8 mouse cellular contexts compared by ENCODE assay signal in the genomic region with DNA sequence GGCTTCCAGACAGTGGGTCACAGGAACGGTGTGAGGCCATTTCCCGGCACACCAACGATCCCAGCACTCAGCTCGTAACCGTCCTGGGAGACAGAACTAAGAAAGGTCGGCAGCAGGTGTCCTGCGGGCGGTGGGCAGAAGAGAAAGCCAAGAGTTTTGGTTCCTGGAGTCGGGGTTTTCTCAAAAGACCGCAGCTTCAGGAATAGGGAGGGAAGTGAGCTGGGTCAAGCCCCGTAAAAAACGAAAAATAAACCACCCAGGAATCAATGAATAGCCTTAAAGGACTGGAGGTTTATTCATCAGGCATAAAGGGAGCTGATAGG.
DNase-seq lines count a peak whose midpoint lies in the region; ATAC-seq and TF ChIP-seq lines count a peak whose summit lies in the region.

No protein-coding gene starts in this region.

- DNase-seq in adrenal gland, postnatal 36 days = peak; percentile 8 to 34
- DNase-seq in adrenal gland, postnatal 4 days (ENCODE audit: low spot score in 2 of 2) = no peak
- no peak for DNase-seq in testis, postnatal 14 days (ENCODE audit: low spot score)
- peak; percentile 23 for DNase-seq in limb, embryonic 14.5 days (ENCODE audit: low spot score)
- no peak for DNase-seq in layer of hippocampus, adult 11-12 months (ENCODE audit: low spot score)
- no peak for DNase-seq in spleen, adult 12 weeks (ENCODE audit: low spot score)

- ATAC-seq in limb, embryonic 14.5 days (ENCODE audit: low FRiP score, low read depth) = 0 out of 2 replicates have a peak, but pooled peaks have one; percentile 1
- no peak for ATAC-seq in stomach, embryonic 15.5 days (ENCODE audit: insufficient read depth, low FRiP score, low read depth)

- H3K9ac ChIP-seq in limb, embryonic 14.5 days (ENCODE audit: low read depth, low read length, severe bottlenecking) = peak overlapping the region; percentile 51
- H3K9ac ChIP-seq in stomach, embryonic 15.5 days = no peak overlapping the region

- H3K4me3 ChIP-seq in testis, adult 2 months (ENCODE audit: control insufficient read depth, low read depth, low read length) = peak overlapping the region; percentile 52
- H3K4me3 ChIP-seq in limb, embryonic 14.5 days (replicated peaks; ENCODE audit: low read length) = peak overlapping the region; percentile 34
- peak overlapping the region; percentile 21 for H3K4me3 ChIP-seq in stomach, embryonic 15.5 days (replicated peaks)

- peak overlapping the region; percentile 77 for H3K4me2 ChIP-seq in limb, embryonic 14.5 days (replicated peaks; ENCODE audit: low read depth, low read length, severe bottlenecking)
- peak overlapping the region; percentile 51 for H3K4me2 ChIP-seq in stomach, embryonic 15.5 days

- no peaks in the 10 kb centered on the region for H3K36me3 ChIP-seq in testis, adult 2 months (ENCODE audit: control insufficient read depth, insufficient read depth, low read length)
- no peaks in the 10 kb centered on the region for H3K36me3 ChIP-seq in limb, embryonic 14.5 days (ENCODE audit: control insufficient read depth, insufficient read depth, low read length)
- no peaks in the 10 kb centered on the region for H3K36me3 ChIP-seq in stomach, embryonic 15.5 days

- H3K4me1 ChIP-seq in testis, adult 2 months (ENCODE audit: control insufficient read depth, insufficient read depth, low read length) = peaks cover 15% of the 10 kb centered on the region
- H3K4me1 ChIP-seq in limb, embryonic 14.5 days (ENCODE audit: control insufficient read depth, insufficient read depth, low read length) = peaks cover 26% of the 10 kb centered on the region
- H3K4me1 ChIP-seq in stomach, embryonic 15.5 days = peaks cover 17% of the 10 kb centered on the region

- no peak for TF ChIP-seq POLR2A in testis, adult 2 months (IDR thresholded peaks at IDR 0.05; ENCODE audit: control insufficient read depth, low read depth, low read length)
- TF ChIP-seq POLR2A in limb, embryonic 14.5 days (IDR thresholded peaks at IDR 0.05; ENCODE audit: borderline replicate concordance, extremely low read depth, insufficient read depth, insufficient read length) = no peak

- no peak overlapping the region for H3K27ac ChIP-seq in testis, adult 2 months (ENCODE audit: control insufficient read depth, insufficient read depth, low read depth, low read length)
- H3K27ac ChIP-seq in limb, embryonic 14.5 days (replicated peaks; ENCODE audit: low read depth, low read length) = peak overlapping the region; percentile 87
- peak overlapping the region; percentile 73 for H3K27ac ChIP-seq in stomach, embryonic 15.5 days

- H3K27me3 ChIP-seq in testis, adult 2 months (ENCODE audit: control insufficient read depth, insufficient read depth, low read length) = no peaks in the 10 kb centered on the region
- H3K27me3 ChIP-seq in limb, embryonic 14.5 days (ENCODE audit: control insufficient read depth, insufficient read depth, low read length) = no peaks in the 10 kb centered on the region
- H3K27me3 ChIP-seq in stomach, embryonic 15.5 days (replicated peaks) = no peaks in the 10 kb centered on the region

- 1% methylated on average over 12 of the region's 12 CpGs for WGBS in limb, embryonic 14.5 days
- 1% methylated on average over 12 of the region's 12 CpGs for WGBS in stomach, embryonic 15.5 days

- TF ChIP-seq CTCF in testis, adult 2 months (IDR thresholded peaks at IDR 0.05; ENCODE audit: control insufficient read depth, insufficient read depth, insufficient replicate concordance, low read depth, low read length) = no peak

- H3K9me3 ChIP-seq in limb, embryonic 14.5 days (ENCODE audit: control insufficient read depth, low read length) = no peaks in the 10 kb centered on the region
- H3K9me3 ChIP-seq in stomach, embryonic 15.5 days = no peaks in the 10 kb centered on the region

Comparison
In these comparisons a context has a peak if more than half of its experiments do, and no peak if none do; other contexts are left out.
1. DNase-seq: peak in adrenal gland, postnatal 36 days (2 of 2) and limb, embryonic 14.5 days (single experiment); none in adrenal gland, postnatal 4 days (0 of 2), testis, postnatal 14 days (single experiment), layer of hippocampus, adult 11-12 months (single experiment) and spleen, adult 12 weeks (single experiment).
2. Peak in every context shown above with its lines, with median percentiles within 50 percentile points of each other: H3K4me3 ChIP-seq.